Mouse (Mus musculus) heart, adult 8-10 months (tissue): ENCODE measurements around the gene Afg1l. TPM values are rescaled to one million over a fixed set of nuclear protein-coding genes. Genes with fewer than 3 reads are reported as not detected.

Experiments
- DNase-seq: peaks from one replicate; pipeline ENCODE4 v3.0.0; 2022; ENCODE audit warnings: low spot score
- total RNA-seq, 4 experiments: library from RNA; stranded (reverse); gene quantifications; 2 replicates each; pipeline ENCODE4 v1.2.4; 2022

Gene Afg1l
- total RNA-seq, 4 experiments from 2014 or later, result 29.9 to 32.3 (median 31.6) TPM

GRCm38 (mm10) chr10:42477550-42478340 lies 620 bp downstream of the Afg1l start:
- DNase-seq, result no peak

- DNase-seq, result peak; percentile 72
These were observed 1.4 kb downstream of the Afg1l start for GRCm38 (mm10) chr10:42476774-42477475.

GRCm38 (mm10) chr10:42474946-42475514 lies 3.3 kb downstream of the Afg1l start:
- DNase-seq, result no peak

- no peak for DNase-seq
These were observed 13.6 kb downstream of the Afg1l start for GRCm38 (mm10) chr10:42464805-42465204.

- peak; percentile 64 for DNase-seq
These were observed 14.1 kb downstream of the Afg1l start for GRCm38 (mm10) chr10:42464224-42464623.

- DNase-seq, result peak; percentile 85
These were observed 20.7 kb downstream of the Afg1l start for GRCm38 (mm10) chr10:42457557-42458191.

GRCm38 (mm10) chr10:42455981-42456380 lies 22.4 kb downstream of the Afg1l start:
- DNase-seq, result no peak

- no peak for DNase-seq
These were observed 23.7 kb downstream of the Afg1l start for GRCm38 (mm10) chr10:42454690-42455089.

GRCm38 (mm10) chr10:42454266-42454665 lies 24.1 kb downstream of the Afg1l start:
- no peak for DNase-seq

- no peak for DNase-seq
These were observed 28.7 kb downstream of the Afg1l start for GRCm38 (mm10) chr10:42449672-42450071.

GRCm38 (mm10) chr10:42448371-42448770 lies 30.0 kb downstream of the Afg1l start:
- no peak for DNase-seq

GRCm38 (mm10) chr10:42446145-42446544 lies 32.2 kb downstream of the Afg1l start:
- DNase-seq, result no peak

GRCm38 (mm10) chr10:42436842-42437805 lies 41.2 kb downstream of the Afg1l start:
- no peak for DNase-seq

GRCm38 (mm10) chr10:42417530-42418174 lies 60.7 kb downstream of the Afg1l start:
- no peak for DNase-seq

- DNase-seq, result no peak
These were observed 62.4 kb downstream of the Afg1l start for GRCm38 (mm10) chr10:42415821-42416470.

- peak; percentile 32 for DNase-seq
These were observed 67.4 kb downstream of the Afg1l start for GRCm38 (mm10) chr10:42410748-42411537.

GRCm38 (mm10) chr10:42390436-42390835 lies 87.9 kb downstream of the Afg1l start:
- no peak for DNase-seq

- no peak for DNase-seq
These were observed 90.2 kb downstream of the Afg1l start for GRCm38 (mm10) chr10:42388181-42388580.
